Mouse (Mus musculus) CD4-positive, CD25-positive, alpha-beta regulatory T cell, adult 9 weeks (primary cell): ENCODE measurements around the gene 1700025B11Rik. TPM values are rescaled to one million over a fixed set of nuclear protein-coding genes. Genes with fewer than 3 reads are reported as not detected.

Experiments used
- polyA plus RNA-seq: library from polyadenylated mRNA; unstranded; fragments of 100-300 nt; shearing (Covaris generic); gene quantifications from one replicate; pipeline ENCODE4 v1.2.1, GENCODE M21; 2017

Gene 1700025B11Rik
- polyA plus RNA-seq: not detected

GRCm38 (mm10) chr15:77561792-77562191, at the start of gene 1700025B11Rik:
Gene 1700025B11Rik (minus strand): TSS chr15:77561892.

GRCm38 (mm10) chr15:77598958-77599357, 37.3 kb upstream of the 1700025B11Rik start, which contains the start of gene Gm36245:
Gene Gm36245 (plus strand): TSS chr15:77599258.

GRCm38 (mm10) chr15:77595961-77596360, 34.3 kb upstream of the 1700025B11Rik start, which contains the start of gene Apol10b:
Gene Apol10b (minus strand): TSS chr15:77596125.

GRCm38 (mm10) chr15:77533216-77533615, 28.5 kb downstream of the 1700025B11Rik start, which contains the start of gene Apol7c:
Gene Apol7c (minus strand): TSS chr15:77533316.

Other genes starting within 250 kb of the 1700025B11Rik start
- gene Apol7a, start 162.8 kb downstream of the 1700025B11Rik start, polyA plus RNA-seq: not detected
- 3.5 TPM for gene Apol9a, start 150.8 kb downstream of the 1700025B11Rik start, polyA plus RNA-seq
- gene Apol7b, start 114.4 kb downstream of the 1700025B11Rik start, polyA plus RNA-seq: 1.2 TPM
- not detected for gene Apol10a, start 84.8 kb downstream of the 1700025B11Rik start, polyA plus RNA-seq
- not detected for gene Apol11a, start 53.6 kb downstream of the 1700025B11Rik start, polyA plus RNA-seq
- 0.26 TPM for gene Apol7c, start 28.6 kb downstream of the 1700025B11Rik start, polyA plus RNA-seq
- 3.7 TPM for gene Apol10b, start 34.2 kb upstream of the 1700025B11Rik start, polyA plus RNA-seq
- not detected for gene Gm36245, start 37.4 kb upstream of the 1700025B11Rik start, polyA plus RNA-seq
- gene Apol11b, start 81.4 kb upstream of the 1700025B11Rik start, polyA plus RNA-seq: not detected
- gene Apol7e, start 137.0 kb upstream of the 1700025B11Rik start, polyA plus RNA-seq: 97.9 TPM
- gene Apol9b, start 167.1 kb upstream of the 1700025B11Rik start, polyA plus RNA-seq: 20.9 TPM
- 0.78 TPM for gene Apol8, start 195.1 kb upstream of the 1700025B11Rik start, polyA plus RNA-seq